Mouse (Mus musculus) kidney, postnatal 36 days (tissue): ENCODE data around the gene Tns4.

Experiments used
- DNase-seq, 2 experiments: peaks; one replicate each; pipeline ENCODE4 v3.0.0; 2021 to 2022; ENCODE audit warnings: mixed read lengths in 2 of 2

The Tns4 gene

GRCm38 (mm10) chr11:99045159-99045889 is 43.8 kb downstream of the Tns4 start:
- DNase-seq, result peak; percentile 83 to 92

- peak; percentile 71 to 91 for DNase-seq
Measured at GRCm38 (mm10) chr11:99044306-99044705, 44.8 kb downstream of the Tns4 start.

- peak in 1 of 2 experiments; percentile 30 for DNase-seq
Measured at GRCm38 (mm10) chr11:99043632-99044031, 45.5 kb downstream of the Tns4 start.

- peak; percentile 83 to 90 for DNase-seq
Measured at GRCm38 (mm10) chr11:99042834-99043431, 46.2 kb downstream of the Tns4 start.

- peak in 1 of 2 experiments; percentile 39 for DNase-seq
Measured at GRCm38 (mm10) chr11:99041841-99042780, 47.0 kb downstream of the Tns4 start.

GRCm38 (mm10) chr11:99041051-99041729 is 47.9 kb downstream of the Tns4 start, which contains the start of gene Igfbp4:
Gene Igfbp4, plus strand, starts transcription at chr11:99041244.
- peak; percentile 84 to 88 for DNase-seq

GRCm38 (mm10) chr11:99040346-99040974 is 48.6 kb downstream of the Tns4 start:
- peak; percentile 55 to 59 for DNase-seq

- peak; percentile 85 to 91 for DNase-seq
Measured at GRCm38 (mm10) chr11:99039782-99040181, 49.3 kb downstream of the Tns4 start.

- DNase-seq, result no peak
Measured at GRCm38 (mm10) chr11:99036254-99036653, 52.9 kb downstream of the Tns4 start.

GRCm38 (mm10) chr11:99035350-99035749 is 53.8 kb downstream of the Tns4 start:
- peak in 1 of 2 experiments; percentile 38 for DNase-seq

- no peak for DNase-seq
Measured at GRCm38 (mm10) chr11:99026899-99027440, 62.1 kb downstream of the Tns4 start.

- DNase-seq, result no peak
Measured at GRCm38 (mm10) chr11:99025878-99026277, 63.2 kb downstream of the Tns4 start.

- DNase-seq, result no peak
Measured at GRCm38 (mm10) chr11:99024468-99025134, 64.5 kb downstream of the Tns4 start.

- DNase-seq, result peak; percentile 85 to 96
Measured at GRCm38 (mm10) chr11:99023500-99024467, 65.3 kb downstream of the Tns4 start, which contains the start of gene Top2a. Gene Top2a, minus strand, starts transcription at chr11:99024189.

- no peak for DNase-seq
Measured at GRCm38 (mm10) chr11:99023094-99023493, 66.0 kb downstream of the Tns4 start.

GRCm38 (mm10) chr11:99022384-99022933 is 66.6 kb downstream of the Tns4 start:
- DNase-seq, result no peak

GRCm38 (mm10) chr11:99019844-99020243 is 69.3 kb downstream of the Tns4 start:
- DNase-seq, result no peak
